Mouse (Mus musculus): Measurements from ENCODE around the gene Plcb3. TPM values are rescaled to one million over a fixed set of nuclear protein-coding genes. Genes with fewer than 3 reads are reported as not detected.
A peak's percentile ranks its signal among the peaks of the same experiment; 100 is the strongest.

Gene Plcb3
- polyA plus RNA-seq, 1 experiment, result 49.3 TPM

DNA sequence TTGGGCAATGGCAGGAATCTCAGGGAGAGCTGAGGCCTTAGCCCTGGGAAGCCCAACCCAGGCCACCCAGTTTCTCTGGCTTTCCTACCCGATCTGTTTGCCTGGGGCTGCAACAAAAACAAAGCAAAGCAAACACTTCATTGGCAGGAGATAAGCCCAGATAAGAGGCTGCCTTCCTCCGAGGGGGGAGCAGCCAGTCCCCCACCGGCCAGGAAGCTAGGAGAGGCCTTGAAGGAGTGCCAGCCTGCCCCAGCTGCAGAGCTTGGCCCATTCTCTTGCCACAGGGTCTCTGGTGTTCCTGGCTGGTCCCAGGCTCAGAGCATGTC, 23.6 kb downstream of the Plcb3 start:
- peaks cover 92% of the 10 kb centered on the region for H3K4me1 ChIP-seq
- peak overlapping the region; percentile 95 for H3K4me3 ChIP-seq (replicated peaks)
- no peak for TF ChIP-seq FLI1 (IDR thresholded peaks at IDR 0.05; ENCODE audit: low read length)
- TF ChIP-seq GATA1 (IDR thresholded peaks at IDR 0.05; ENCODE audit: borderline replicate concordance, low read length), result no peak

DNA sequence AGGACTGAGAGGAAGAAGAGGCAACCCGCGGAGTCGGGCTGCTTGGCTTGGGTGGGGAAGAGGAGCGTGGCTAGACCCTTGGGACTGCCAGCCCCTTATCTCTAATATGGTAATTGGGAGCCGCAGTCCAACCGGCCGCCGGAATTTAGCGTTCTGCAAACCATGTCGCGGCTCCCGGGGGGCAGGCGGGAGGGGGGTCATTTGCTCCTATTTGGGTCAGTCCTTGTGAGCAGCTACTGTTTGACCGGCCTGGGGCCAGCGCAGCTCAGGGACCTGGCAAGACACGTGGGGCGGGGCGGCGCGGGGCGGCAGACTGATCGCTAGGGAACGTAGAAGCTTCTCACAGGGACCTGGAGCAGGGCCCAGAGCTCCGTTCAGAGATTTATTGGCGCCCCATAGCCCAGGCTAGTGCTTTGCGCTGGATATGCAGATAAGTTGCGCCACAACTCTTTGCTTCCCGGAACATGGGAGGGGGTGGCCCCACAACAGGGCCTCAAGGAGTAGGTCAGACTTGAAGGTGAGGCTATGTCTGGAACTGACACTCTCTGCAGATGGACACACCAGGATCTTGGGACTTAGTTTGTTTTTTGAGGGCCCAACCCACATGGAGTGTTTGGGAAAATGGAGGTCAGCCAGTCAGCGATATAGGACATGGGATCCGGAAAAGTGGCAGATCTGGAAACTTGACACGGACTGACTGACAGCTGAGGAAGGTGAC, 24.1 kb downstream of the Plcb3 start:
- Histone ChIP-seq H3K4me1 (peaks cover 87% of the 10 kb centered on the region), H3K27me3 (replicated peaks) (no peaks in the 10 kb centered on the region), H3K4me3 (replicated peaks) (peak overlapping the region; percentile 95), H3K9me3 (no peaks in the 10 kb centered on the region), H3K36me3 (replicated peaks; ENCODE audit: low read length) (peaks cover 74% of the 10 kb centered on the region)
- TF ChIP-seq FLI1 (IDR thresholded peaks at IDR 0.05; ENCODE audit: low read length) (no peak), GATA1 (IDR thresholded peaks at IDR 0.05; ENCODE audit: borderline replicate concordance, low read length) (no peak)

More for the DNA sequence above, 23.6 kb downstream of the Plcb3 start:
- no peaks in the 10 kb centered on the region for H3K27me3 ChIP-seq (replicated peaks)
- H3K36me3 ChIP-seq (replicated peaks; ENCODE audit: low read length), result peaks cover 77% of the 10 kb centered on the region
- H3K9me3 ChIP-seq, result no peaks in the 10 kb centered on the region

DNA sequence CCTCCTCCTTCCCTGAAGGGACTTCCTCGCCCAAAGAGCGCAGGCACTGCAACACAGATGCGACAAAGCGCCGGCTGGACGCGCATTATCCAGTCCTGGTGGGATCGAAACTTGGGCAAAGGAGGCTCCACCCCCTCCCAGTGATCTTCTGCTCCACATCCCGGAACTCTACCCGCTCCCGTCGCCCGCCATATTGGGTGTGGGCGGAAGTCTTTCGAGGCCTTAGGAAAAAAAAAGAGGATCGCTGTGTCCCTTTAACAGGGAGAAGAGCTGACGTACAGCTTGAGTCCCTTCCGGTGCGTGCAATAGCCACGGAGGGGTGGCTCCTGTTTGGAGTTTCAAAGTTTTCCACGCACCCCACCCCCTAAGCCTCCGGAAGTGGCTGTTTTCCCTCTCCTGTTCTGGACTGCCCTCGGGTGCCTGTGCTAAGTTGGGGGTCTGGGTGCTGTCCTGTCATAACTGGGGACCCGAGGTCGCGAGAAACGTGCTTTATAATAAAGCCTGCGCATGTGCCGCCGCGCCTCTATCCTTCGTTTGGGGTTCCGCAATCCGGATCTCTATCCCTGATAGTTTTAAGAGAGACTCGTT, 24.8 kb downstream of the Plcb3 start:
- Histone ChIP-seq H3K4me1 (peaks cover 83% of the 10 kb centered on the region), H3K27me3 (replicated peaks) (no peaks in the 10 kb centered on the region), H3K4me3 (replicated peaks) (peak overlapping the region; percentile 95), H3K36me3 (replicated peaks; ENCODE audit: low read length) (peaks cover 74% of the 10 kb centered on the region), H3K9me3 (no peaks in the 10 kb centered on the region)
- no peak for TF ChIP-seq GATA1 (IDR thresholded peaks at IDR 0.05; ENCODE audit: borderline replicate concordance, low read length)
- peak; percentile 54; the same call in 1 of the 2 replicates for TF ChIP-seq FLI1 (IDR thresholded peaks at IDR 0.05; ENCODE audit: low read length)

DNA sequence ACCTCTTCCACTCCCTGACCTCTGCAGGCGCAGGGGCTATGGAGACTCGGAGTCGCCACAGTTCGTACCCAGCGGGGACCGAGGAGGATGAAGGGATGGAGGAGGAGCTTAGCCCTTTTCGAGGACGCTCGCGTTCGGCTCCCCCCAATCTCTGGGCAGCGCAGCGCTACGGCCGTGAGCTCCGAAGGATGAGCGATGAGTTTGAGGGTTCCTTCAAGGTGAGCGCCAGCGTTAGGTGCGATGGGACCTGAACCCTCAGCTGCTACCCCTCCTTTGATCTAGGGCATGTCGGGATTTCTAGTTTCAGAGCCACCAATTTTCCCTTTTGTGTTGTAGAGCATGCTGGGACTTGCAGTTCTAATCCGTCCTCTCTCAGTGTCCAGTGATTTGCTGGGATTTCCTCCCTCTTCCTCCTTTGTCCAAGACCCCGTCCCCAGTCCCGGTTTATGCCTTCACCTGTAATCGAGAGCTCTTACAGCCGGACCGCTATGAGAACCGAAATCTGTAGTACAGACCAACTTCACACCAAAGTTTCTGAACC, 25.6 kb downstream of the Plcb3 start:
- Histone ChIP-seq H3K4me1 (peaks cover 81% of the 10 kb centered on the region), H3K36me3 (replicated peaks; ENCODE audit: low read length) (peaks cover 74% of the 10 kb centered on the region), H3K27me3 (replicated peaks) (no peaks in the 10 kb centered on the region), H3K9me3 (no peaks in the 10 kb centered on the region), H3K4me3 (replicated peaks) (peak overlapping the region; percentile 95)
- TF ChIP-seq FLI1 (IDR thresholded peaks at IDR 0.05; ENCODE audit: low read length) (no peak), GATA1 (IDR thresholded peaks at IDR 0.05; ENCODE audit: borderline replicate concordance, low read length) (no peak)

DNA sequence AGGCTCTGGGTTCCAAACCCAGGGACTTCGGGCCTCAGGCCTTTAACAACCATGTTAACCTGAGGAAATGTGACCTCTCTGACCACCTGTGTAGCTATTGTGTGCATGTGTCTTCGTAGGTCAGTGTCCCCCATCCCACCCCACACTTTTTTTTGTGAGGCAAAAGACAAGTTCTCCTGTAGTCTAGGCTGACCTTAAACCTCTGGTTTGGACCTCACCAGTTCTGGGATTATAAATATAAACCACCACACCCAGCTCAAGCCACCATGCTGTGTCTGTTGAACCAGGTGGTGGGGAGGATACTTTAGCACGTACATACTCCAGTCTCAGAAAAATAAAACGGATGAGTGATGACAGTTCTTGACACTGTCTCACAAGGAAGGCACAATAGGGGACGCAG, 26.3 kb downstream of the Plcb3 start:
- Histone ChIP-seq H3K9me3 (no peaks in the 10 kb centered on the region), H3K4me1 (peaks cover 81% of the 10 kb centered on the region), H3K36me3 (replicated peaks; ENCODE audit: low read length) (peaks cover 74% of the 10 kb centered on the region), H3K4me3 (replicated peaks) (peak overlapping the region; percentile 95), H3K27me3 (replicated peaks) (no peaks in the 10 kb centered on the region)
- TF ChIP-seq GATA1 (IDR thresholded peaks at IDR 0.05; ENCODE audit: borderline replicate concordance, low read length), result no peak
- TF ChIP-seq FLI1 (IDR thresholded peaks at IDR 0.05; ENCODE audit: low read length), result no peak

DNA sequence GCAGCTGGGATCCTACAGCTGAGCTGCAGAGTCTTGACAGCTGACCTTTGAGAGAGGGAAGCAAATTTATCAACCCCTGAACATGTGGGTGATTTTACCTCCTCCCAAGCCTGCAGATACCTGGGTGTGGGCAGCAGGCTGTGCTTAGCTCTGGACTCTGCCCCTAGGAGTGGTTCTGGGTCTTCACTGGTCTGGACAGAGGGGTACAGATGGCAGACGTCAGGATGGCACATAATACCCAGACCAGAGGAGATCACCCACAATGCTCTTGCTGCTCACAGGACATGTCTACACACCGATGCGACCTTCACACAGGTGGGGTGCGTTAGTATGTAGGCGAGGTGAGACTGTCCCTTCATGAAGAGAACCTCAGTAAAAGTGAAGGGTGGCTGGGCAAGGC, 26.7 kb downstream of the Plcb3 start:
- peaks cover 79% of the 10 kb centered on the region for H3K4me1 ChIP-seq
- H3K9me3 ChIP-seq, result no peaks in the 10 kb centered on the region
- H3K27me3 ChIP-seq (replicated peaks), result no peaks in the 10 kb centered on the region
- TF ChIP-seq GATA1 (IDR thresholded peaks at IDR 0.05; ENCODE audit: borderline replicate concordance, low read length) (no peak), FLI1 (IDR thresholded peaks at IDR 0.05; ENCODE audit: low read length) (no peak)
- peak overlapping the region; percentile 3 for H3K4me3 ChIP-seq (replicated peaks)
- H3K36me3 ChIP-seq (replicated peaks; ENCODE audit: low read length), result peaks cover 71% of the 10 kb centered on the region

DNA sequence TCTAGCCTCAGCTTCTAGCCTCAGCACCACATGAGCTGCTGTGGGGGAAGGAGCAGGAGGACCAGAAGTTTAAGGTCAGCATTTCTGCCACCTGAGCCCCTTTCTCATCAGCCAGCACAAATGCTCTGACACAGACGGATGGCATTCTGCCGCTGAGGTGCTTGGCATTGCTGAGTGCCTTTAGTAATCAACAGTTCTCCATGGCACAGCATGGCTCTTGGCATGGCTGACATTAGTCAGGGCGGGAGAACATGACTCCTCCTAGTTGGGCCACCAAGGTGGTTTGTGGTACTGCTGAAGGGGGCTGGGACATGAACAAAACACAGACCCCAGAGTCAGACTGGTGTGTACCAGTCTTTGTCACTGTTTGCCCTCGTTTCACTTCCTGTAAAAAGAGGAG, 28.1 kb downstream of the Plcb3 start:
- no peak for TF ChIP-seq FLI1 (IDR thresholded peaks at IDR 0.05; ENCODE audit: low read length)
- TF ChIP-seq GATA1 (IDR thresholded peaks at IDR 0.05; ENCODE audit: borderline replicate concordance, low read length), result no peak
- H3K9me3 ChIP-seq, result no peaks in the 10 kb centered on the region
- H3K4me3 ChIP-seq (replicated peaks), result no peak overlapping the region
- H3K27me3 ChIP-seq (replicated peaks), result no peaks in the 10 kb centered on the region
- H3K4me1 ChIP-seq, result peaks cover 74% of the 10 kb centered on the region
- peaks cover 64% of the 10 kb centered on the region for H3K36me3 ChIP-seq (replicated peaks; ENCODE audit: low read length)

DNA sequence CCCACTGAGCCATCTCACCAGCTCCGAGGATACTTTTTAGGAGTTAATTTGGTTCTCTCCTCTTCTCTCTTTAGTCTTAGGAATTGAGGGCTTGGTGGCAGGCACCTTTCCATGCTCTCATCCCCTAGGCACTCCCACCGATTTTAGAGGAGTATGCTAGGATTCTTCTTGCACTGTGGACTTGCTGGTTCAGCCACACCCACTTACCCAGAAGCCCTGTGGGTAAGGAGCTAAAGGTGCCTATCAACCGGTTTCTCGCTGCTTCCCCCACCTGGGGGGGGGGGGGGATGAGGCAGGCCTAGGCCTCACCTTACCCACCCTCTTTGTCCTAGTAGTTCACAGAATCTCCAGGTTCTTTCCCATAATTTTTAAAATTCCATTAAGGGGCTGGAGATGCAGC, 28.5 kb downstream of the Plcb3 start:
- H3K4me1 ChIP-seq, result peaks cover 74% of the 10 kb centered on the region
- H3K36me3 ChIP-seq (replicated peaks; ENCODE audit: low read length), result peaks cover 59% of the 10 kb centered on the region

DNA sequence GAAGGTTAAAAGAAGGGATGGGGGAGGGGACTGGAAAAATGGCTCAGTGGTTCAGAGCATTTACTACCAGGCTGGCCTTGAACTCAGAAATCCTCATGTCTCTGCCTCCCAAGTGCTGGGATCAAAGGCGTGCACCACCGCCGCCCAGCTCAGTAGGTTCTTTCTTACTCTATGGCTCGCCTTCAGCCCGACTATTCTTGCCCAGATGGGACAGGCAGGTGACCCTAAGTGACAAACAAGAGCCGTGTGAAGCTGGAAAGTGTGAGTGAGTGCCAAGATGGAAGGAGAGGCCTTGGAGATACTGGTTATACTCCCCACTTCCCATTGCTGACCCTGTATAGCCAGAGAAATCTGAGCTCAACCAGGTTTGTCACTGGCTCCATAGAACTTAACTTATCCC, 32.6 kb downstream of the Plcb3 start:
- TF ChIP-seq FLI1 (IDR thresholded peaks at IDR 0.05; ENCODE audit: low read length) (no peak), GATA1 (IDR thresholded peaks at IDR 0.05; ENCODE audit: borderline replicate concordance, low read length) (no peak)
- H3K9me3 ChIP-seq, result no peaks in the 10 kb centered on the region
- H3K36me3 ChIP-seq (replicated peaks; ENCODE audit: low read length), result peaks cover 58% of the 10 kb centered on the region
- no peaks in the 10 kb centered on the region for H3K27me3 ChIP-seq (replicated peaks)
- peaks cover 68% of the 10 kb centered on the region for H3K4me1 ChIP-seq
- H3K4me3 ChIP-seq (replicated peaks), result no peak overlapping the region

More for the DNA sequence above, 28.5 kb downstream of the Plcb3 start:
- H3K4me3 ChIP-seq (replicated peaks), result no peak overlapping the region
- no peaks in the 10 kb centered on the region for H3K27me3 ChIP-seq (replicated peaks)
- no peaks in the 10 kb centered on the region for H3K9me3 ChIP-seq
- no peak for TF ChIP-seq GATA1 (IDR thresholded peaks at IDR 0.05; ENCODE audit: borderline replicate concordance, low read length)
- TF ChIP-seq FLI1 (IDR thresholded peaks at IDR 0.05; ENCODE audit: low read length), result no peak

DNA sequence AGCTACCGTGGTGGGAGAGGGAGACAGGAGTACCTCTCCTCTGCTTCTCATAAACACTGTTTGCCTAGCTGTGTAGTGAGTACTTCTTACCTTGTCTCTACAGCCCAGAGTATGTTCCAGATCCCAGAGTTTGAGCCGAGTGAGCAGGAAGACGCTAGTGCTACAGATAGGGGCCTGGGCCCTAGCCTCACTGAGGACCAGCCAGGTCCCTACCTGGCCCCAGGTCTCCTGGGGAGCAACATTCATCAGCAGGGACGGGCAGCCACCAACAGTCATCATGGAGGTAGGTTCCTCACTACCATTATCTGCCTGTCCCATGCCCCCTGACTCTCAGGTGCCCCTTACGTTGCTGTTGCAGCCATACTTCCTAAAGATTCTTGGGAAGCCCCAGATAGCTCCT, 33.5 kb downstream of the Plcb3 start:
- TF ChIP-seq GATA1 (IDR thresholded peaks at IDR 0.05; ENCODE audit: borderline replicate concordance, low read length), result no peak
- no peak for TF ChIP-seq FLI1 (IDR thresholded peaks at IDR 0.05; ENCODE audit: low read length)
- Histone ChIP-seq H3K4me3 (replicated peaks) (peak overlapping the region; percentile 98), H3K36me3 (replicated peaks; ENCODE audit: low read length) (peaks cover 58% of the 10 kb centered on the region), H3K4me1 (peaks cover 64% of the 10 kb centered on the region), H3K9me3 (no peaks in the 10 kb centered on the region), H3K27me3 (replicated peaks) (no peaks in the 10 kb centered on the region)

Data from megakaryocyte, embryonic 14.5 days (primary cell).